Mouse (Mus musculus): ENCODE measurements around the gene Pspc1. TPM values are rescaled to one million over a fixed set of nuclear protein-coding genes. Genes with fewer than 3 reads are reported as not detected.

Pspc1 gene
- 7.7 and 14.6 TPM in 2 replicates for polyA plus RNA-seq (2012; ENCODE audit: low replicate concordance)

GRCm38 (mm10) chr14:56778200-56778932 is at the start of gene Pspc1:
Pspc1 (minus strand) TSS chr14:56778316.

GRCm38 (mm10) chr14:56811701-56812339 is 33.7 kb upstream of the Pspc1 start, which contains the start of gene Zmym5:
Zmym5 (minus strand) TSS chr14:56811716.

Other genes starting within 250 kb of the Pspc1 start
- 1.3 and 2.3 TPM in 2 replicates for gene Cenpj, start 202.9 kb downstream of the Pspc1 start, polyA plus RNA-seq (2012; ENCODE audit: low replicate concordance)
- gene Parp4, start 202.7 kb downstream of the Pspc1 start, polyA plus RNA-seq (2012; ENCODE audit: low replicate concordance): 1.9 and 5.3 TPM in 2 replicates
- 1.2 and 1.9 TPM in 2 replicates for gene Mphosph8, start 110.1 kb downstream of the Pspc1 start, polyA plus RNA-seq (2012; ENCODE audit: low replicate concordance)
- 0.28 and 1.9 TPM in 2 replicates for gene Zmym5, start 33.4 kb upstream of the Pspc1 start, polyA plus RNA-seq (2012; ENCODE audit: low replicate concordance)
- 0.19 and 1.5 TPM in 2 replicates for gene Zmym2, start 108.3 kb upstream of the Pspc1 start, polyA plus RNA-seq (2012; ENCODE audit: low replicate concordance)

Measured in leukemia stem cell, adult 10-12 weeks (primary cell).